Mouse (Mus musculus) heart, embryonic 11.5 days (tissue): ENCODE results near the gene Prpf8. TPM values are rescaled to one million over a fixed set of nuclear protein-coding genes. Genes with fewer than 3 reads are reported as not detected.

Source experiments
- ATAC-seq: fragments of 200-750 bp; cut with Nextera tagmentation; replicated peaks from 2 replicates; pipeline ENCODE4 v1.8.0; 2017; ENCODE audit warnings: moderate library complexity; ENCODE audit not compliant: insufficient number of reproducible peaks, low FRiP score, low TSS enrichment
- H3K27ac ChIP-seq: fragments of 300-500 bp; sonication (generic); 2 replicates; pipeline ENCODE4 v1.5.1; 2014; ENCODE audit warnings: mild to moderate bottlenecking, low read depth, low read length
- H3K27me3 ChIP-seq: fragments of 300-500 bp; sonication (generic); 2 replicates; pipeline ENCODE4 v1.6.1; 2014; ENCODE audit warnings: mild to moderate bottlenecking, low read length, mixed read lengths; ENCODE audit not compliant: control insufficient read depth, insufficient read depth
- H3K36me3 ChIP-seq: fragments of 300-500 bp; sonication (generic); 2 replicates; pipeline ENCODE4 v1.6.1; 2014; ENCODE audit warnings: mild to moderate bottlenecking, low read length, moderate library complexity, mixed read lengths; ENCODE audit not compliant: control insufficient read depth, insufficient read depth
- H3K4me1 ChIP-seq: fragments of 300-500 bp; sonication (generic); 2 replicates; pipeline ENCODE4 v1.6.1; 2014; ENCODE audit warnings: low read length; ENCODE audit not compliant: control insufficient read depth, insufficient read depth
- H3K4me2 ChIP-seq: fragments of 300-500 bp; sonication (generic); 2 replicates; pipeline ENCODE4 v1.6.1; 2014; ENCODE audit warnings: mild to moderate bottlenecking, moderate library complexity
- H3K4me3 ChIP-seq: fragments of 300-500 bp; sonication (generic); 2 replicates; pipeline ENCODE4 v1.5.1; 2014; ENCODE audit warnings: low read depth, low read length
- H3K9ac ChIP-seq: fragments of 300-500 bp; sonication (generic); 2 replicates; pipeline ENCODE4 v1.6.1; 2014; ENCODE audit warnings: mild to moderate bottlenecking, low read depth, low read length, moderate library complexity
- H3K9me3 ChIP-seq: fragments of 300-500 bp; sonication (generic); replicated peaks from 2 replicates; pipeline ENCODE4 v1.6.1; 2016; ENCODE audit warnings: low read length; ENCODE audit not compliant: control insufficient read depth
- WGBS: fragments of 180-500 bp; shearing (Covaris S2); extraction: QIAGEN DNeasy Blood & Tissue Kit; methylation state at CpG from one replicate; pipeline ENCODE4 v1.1.7; 2014; ENCODE audit not compliant: insufficient replicate concordance; 5-methylcytosine and 5-hydroxymethylcytosine counted together
- polyA plus RNA-seq: library from polyadenylated mRNA; unstranded; fragments of >200 nt; fragmentation: Nextera tagmentation; extraction: Ambion mirVana; gene quantifications from 2 replicates; pipeline ENCODE4 v1.2.1, GENCODE M21; 2014

The Prpf8 gene
- polyA plus RNA-seq, 1 experiment from 2014 or later = 56.1 TPM

DNA sequence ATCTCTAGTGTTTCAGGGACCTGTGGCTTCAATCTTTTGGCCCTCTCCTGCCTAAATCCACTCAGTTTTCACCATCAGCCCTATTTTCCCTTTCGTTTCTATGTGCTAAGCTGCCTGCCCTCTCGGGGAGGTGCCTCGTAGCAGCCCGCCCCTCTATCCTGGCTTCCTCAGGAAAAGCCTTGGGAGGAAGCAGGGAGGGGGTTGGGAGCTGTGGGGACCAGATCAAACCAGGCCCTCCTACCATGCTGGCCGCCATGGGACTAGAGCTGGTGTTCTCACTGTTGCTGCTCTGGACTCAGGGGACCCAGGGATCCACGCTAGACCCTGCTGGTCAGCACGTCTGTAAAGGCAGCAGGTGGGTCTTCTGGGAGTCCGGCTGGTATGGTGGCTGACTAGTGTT, 26.7 kb downstream of the Prpf8 start, which contains the start of gene Scarf1:
TSS of gene Scarf1 (plus strand) at position 205 of the 400 bp plus-strand sequence.
- Histone ChIP-seq H3K4me2 (peak within 1 kb of the TSS; percentile 54), H3K27me3 (peaks cover 3% of the 10 kb centered on the region; the same call in 1 of the 2 replicates), H3K27ac (peak within 1 kb of the TSS; percentile 43; the same call in 1 of the 2 replicates), H3K9ac (peak within 1 kb of the TSS; percentile 54), H3K4me1 (peaks cover 16% of the 10 kb centered on the region), H3K9me3 (no peaks in the 10 kb centered on the region), H3K36me3 (peaks cover 11% of the 10 kb centered on the region), H3K4me3 (peak within 1 kb of the TSS; percentile 33)
- 41% methylated on average over 8 of the region's 8 CpGs for WGBS
- no peak for ATAC-seq

DNA sequence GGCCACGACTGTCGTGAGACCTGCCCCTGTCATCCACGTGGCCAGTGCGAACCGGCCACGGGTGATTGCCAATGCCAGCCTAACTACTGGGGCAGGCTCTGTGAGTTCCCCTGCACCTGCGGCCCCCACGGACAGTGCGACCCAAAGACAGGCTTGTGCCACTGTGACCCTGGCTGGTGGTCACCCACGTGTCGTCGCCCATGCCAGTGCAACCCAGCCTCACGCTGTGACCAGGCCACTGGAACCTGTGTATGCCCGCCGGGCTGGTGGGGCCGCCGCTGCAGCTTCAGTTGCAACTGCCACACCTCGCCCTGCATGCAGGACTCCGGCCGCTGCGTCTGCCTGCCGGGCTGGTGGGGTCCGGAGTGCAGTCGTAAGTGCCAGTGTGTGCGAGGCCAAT, 28.6 kb downstream of the Prpf8 start:
- Histone ChIP-seq H3K27me3 (peaks cover 3% of the 10 kb centered on the region; the same call in 1 of the 2 replicates), H3K27ac (no peak overlapping the region), H3K4me2 (no peak overlapping the region; the same call in 1 of the 2 replicates), H3K36me3 (no peaks in the 10 kb centered on the region), H3K9me3 (no peaks in the 10 kb centered on the region), H3K4me3 (no peak overlapping the region), H3K9ac (no peak overlapping the region), H3K4me1 (no peaks in the 10 kb centered on the region; the same call in 1 of the 2 replicates)
- 87% methylated on average over 25 of the region's 25 CpGs for WGBS
- no peak for ATAC-seq

DNA sequence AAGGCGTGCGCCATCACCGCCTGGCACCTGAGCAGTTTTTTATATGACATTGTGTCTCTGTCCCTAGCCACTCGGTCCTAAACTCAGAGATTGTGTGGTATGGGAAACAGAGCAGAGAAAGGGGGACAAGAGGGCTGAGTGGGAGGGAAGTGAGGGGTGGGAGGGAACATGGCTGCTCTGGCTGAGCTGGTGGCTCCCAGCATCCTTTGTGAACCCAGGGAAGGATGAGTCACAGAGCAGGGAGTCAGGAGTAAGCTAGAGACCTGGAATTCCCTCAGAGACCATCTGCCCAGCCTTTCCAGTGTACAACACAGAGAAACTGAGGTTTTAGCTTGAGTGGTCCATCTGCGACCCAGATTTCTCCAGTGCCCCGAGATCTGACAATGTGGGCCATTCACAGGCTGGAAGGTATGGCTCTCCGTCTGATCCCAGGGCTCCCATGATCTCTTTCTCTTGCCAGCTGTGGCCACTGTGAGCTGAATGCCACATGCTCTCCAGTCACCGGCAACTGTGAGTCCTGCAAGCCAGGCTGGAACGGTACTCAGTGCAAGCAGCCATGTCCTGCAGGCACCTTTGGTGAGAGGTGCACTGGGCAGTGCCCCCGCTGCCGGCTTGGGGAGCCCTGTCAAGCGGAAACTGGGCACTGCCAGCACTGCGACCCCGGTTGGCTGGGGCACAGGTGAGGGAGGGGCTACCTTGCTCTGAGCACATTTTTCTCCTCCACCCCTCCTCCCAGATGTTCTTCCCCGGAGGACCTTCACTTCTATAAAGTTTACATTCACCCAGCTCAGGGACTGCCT, 33.4 kb downstream of the Prpf8 start:
- ATAC-seq = no peak
- no peak overlapping the region for H3K4me2 ChIP-seq

DNA sequence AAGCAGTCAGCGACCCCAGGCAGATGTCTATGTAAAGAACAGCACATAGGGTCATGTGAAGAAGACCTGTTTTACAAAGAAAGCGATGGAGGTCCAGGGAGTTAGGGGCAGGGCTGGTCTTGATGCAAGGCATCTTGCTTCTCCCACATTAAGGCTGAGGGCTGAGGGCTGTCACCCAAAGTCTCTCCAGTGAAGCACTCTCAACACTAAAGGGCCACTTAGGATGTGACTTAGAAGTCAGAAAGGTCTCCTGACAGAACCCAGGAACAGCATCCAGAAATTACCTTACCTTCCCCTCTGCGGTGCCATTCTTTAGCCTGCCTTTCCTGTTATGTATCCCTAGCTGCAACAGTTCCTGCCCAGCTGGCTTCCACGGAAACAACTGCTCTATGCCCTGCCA, 35.0 kb downstream of the Prpf8 start:
- H3K9ac ChIP-seq = no peak overlapping the region
- no peaks in the 10 kb centered on the region for H3K4me1 ChIP-seq
- H3K9me3 ChIP-seq = no peaks in the 10 kb centered on the region
- H3K27me3 ChIP-seq = no peaks in the 10 kb centered on the region
- H3K4me2 ChIP-seq = no peak overlapping the region
- no peaks in the 10 kb centered on the region for H3K36me3 ChIP-seq
- H3K27ac ChIP-seq = no peak overlapping the region
- no peak for ATAC-seq
- WGBS = 86% methylated on average over 4 of the region's 4 CpGs
- no peak overlapping the region for H3K4me3 ChIP-seq

More for the DNA sequence above, 33.4 kb downstream of the Prpf8 start:
- no peak overlapping the region for H3K9ac ChIP-seq
- H3K4me3 ChIP-seq = no peak overlapping the region
- H3K36me3 ChIP-seq = no peaks in the 10 kb centered on the region
- peaks cover 3% of the 10 kb centered on the region; the same call in 1 of the 2 replicates for H3K27me3 ChIP-seq
- WGBS = 76% methylated on average over 15 of the region's 15 CpGs
- H3K9me3 ChIP-seq = no peaks in the 10 kb centered on the region
- H3K4me1 ChIP-seq = no peaks in the 10 kb centered on the region
- H3K27ac ChIP-seq = no peak overlapping the region

DNA sequence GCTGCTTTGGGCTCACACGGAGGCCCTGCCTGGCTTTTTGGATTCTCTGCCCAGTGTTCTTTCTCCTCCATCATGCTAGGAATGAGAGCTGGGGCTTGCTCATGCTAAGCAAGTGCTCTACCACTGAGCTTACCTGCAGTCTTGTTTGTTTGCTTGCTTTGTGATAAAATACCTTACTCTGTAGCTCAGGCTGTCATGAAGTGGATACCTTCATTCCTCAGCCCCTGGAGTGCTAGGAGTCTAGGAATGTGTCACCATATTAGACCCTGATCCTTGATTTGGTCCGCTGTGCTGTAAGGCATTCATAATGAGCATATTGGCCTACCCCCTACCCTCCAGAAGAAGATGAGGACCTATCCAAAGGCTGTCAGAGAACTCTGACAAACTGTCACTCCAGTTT, 36.2 kb downstream of the Prpf8 start:
- WGBS = 85% methylated on average over 2 of the region's 2 CpGs
- Histone ChIP-seq H3K4me1 (no peaks in the 10 kb centered on the region), H3K27ac (no peak overlapping the region)

DNA sequence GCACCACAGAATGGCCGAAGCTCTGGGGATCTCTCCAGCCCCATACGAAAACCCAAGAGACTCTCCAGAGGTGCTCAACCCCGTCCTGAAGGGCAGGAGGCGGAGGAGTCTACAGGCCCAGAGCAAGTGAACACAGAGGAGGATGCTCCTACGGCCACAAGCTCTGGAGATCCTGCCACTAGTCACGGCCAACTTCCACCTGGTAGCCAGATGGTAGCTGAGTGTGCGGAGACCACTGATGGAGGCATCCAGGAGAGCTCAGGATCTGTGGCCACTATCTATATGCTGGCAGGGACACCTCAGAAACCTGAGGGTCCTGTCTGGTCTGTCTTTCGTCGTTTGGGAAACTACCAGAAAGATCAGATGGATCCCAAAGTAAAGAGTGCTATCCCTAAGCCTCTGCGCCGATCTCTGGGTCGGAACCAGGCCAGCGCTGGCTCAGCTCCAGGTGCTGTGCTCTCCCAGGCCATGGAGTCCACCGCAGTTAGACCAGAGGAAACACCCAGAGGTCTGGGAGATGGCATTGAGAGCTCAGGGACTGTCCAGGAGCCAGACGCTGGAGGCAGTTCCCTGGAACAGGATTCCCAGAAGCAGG, 39.0 kb downstream of the Prpf8 start:
- H3K4me2 ChIP-seq = no peak overlapping the region
- H3K4me1 ChIP-seq = no peaks in the 10 kb centered on the region
- H3K27ac ChIP-seq = no peak overlapping the region
- 86% methylated on average over 15 of the region's 15 CpGs for WGBS
- no peak overlapping the region for H3K9ac ChIP-seq
- no peaks in the 10 kb centered on the region for H3K36me3 ChIP-seq
- no peaks in the 10 kb centered on the region for H3K27me3 ChIP-seq
- no peak overlapping the region for H3K4me3 ChIP-seq
- H3K9me3 ChIP-seq = no peaks in the 10 kb centered on the region
- no peak for ATAC-seq

More for the DNA sequence above, 36.2 kb downstream of the Prpf8 start:
- no peaks in the 10 kb centered on the region for H3K36me3 ChIP-seq
- no peaks in the 10 kb centered on the region for H3K9me3 ChIP-seq
- no peak overlapping the region for H3K4me2 ChIP-seq
- no peak for ATAC-seq
- no peak overlapping the region for H3K4me3 ChIP-seq
- no peak overlapping the region for H3K9ac ChIP-seq
- H3K27me3 ChIP-seq = no peaks in the 10 kb centered on the region

DNA sequence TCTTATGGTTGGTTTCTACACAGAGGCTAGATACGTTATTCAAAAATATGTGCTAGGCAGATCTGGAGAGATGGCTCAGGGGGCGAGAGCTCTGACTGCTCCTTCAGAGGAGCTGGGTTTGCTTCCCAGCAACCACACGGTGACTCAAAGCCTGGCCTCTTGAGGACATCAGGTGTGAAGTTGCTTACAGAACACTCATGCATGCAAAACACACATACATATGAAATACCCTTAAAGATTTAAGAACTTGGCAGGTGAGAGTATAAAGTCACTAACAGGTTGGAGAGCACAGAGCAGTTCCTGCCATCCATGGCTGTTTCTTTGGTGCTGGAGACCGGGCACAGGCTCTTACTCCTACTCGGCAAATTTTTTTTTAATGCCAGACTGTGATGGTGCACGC, 40.3 kb downstream of the Prpf8 start:
- H3K27me3 ChIP-seq = no peaks in the 10 kb centered on the region
- no peaks in the 10 kb centered on the region for H3K9me3 ChIP-seq
- no peaks in the 10 kb centered on the region for H3K4me1 ChIP-seq
- no peak overlapping the region for H3K27ac ChIP-seq
- WGBS = 80% methylated on average over 6 of the region's 6 CpGs
- H3K9ac ChIP-seq = no peak overlapping the region
- no peaks in the 10 kb centered on the region for H3K36me3 ChIP-seq
- ATAC-seq = no peak
- no peak overlapping the region for H3K4me3 ChIP-seq
- H3K4me2 ChIP-seq = no peak overlapping the region

DNA sequence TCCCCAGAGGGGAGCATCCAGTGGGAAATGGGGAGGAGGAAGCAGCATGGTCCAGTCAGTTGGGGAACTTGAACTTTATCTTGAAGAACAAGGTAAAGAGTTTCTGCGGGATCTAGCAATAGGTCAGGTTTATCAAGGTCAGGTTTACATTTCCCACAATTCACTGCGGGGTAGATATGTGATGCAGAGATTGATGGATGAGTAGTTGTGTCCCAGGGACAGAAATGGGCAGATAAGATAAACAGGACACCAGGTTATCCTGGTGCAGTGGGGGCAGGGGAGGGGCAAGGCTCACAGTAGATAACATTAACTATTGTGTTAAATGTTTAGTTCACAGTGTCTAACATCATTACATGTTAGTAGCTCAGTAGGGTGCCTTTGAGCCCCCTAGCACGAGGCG, 43.2 kb downstream of the Prpf8 start:
- Histone ChIP-seq H3K36me3 (no peaks in the 10 kb centered on the region), H3K4me2 (no peak overlapping the region), H3K4me1 (peaks cover 7% of the 10 kb centered on the region), H3K4me3 (no peak overlapping the region), H3K9ac (no peak overlapping the region), H3K27me3 (0 out of 2 replicates have a peak, but pooled peaks cover 4% of the 10 kb centered on the region), H3K27ac (no peak overlapping the region), H3K9me3 (no peaks in the 10 kb centered on the region)
- ATAC-seq = no peak
- WGBS = 44% methylated on average over 4 of the region's 4 CpGs
